Mouse (Mus musculus) gastrocnemius, adult 18-20 months (tissue): ENCODE results near the gene Tbcc. TPM values are rescaled to one million over a fixed set of nuclear protein-coding genes. Genes with fewer than 3 reads are reported as not detected.

Source experiments
- DNase-seq: peaks from one replicate; pipeline ENCODE4 v3.0.0; 2021; ENCODE audit warnings: low spot score
- total RNA-seq, 2 experiments: library from RNA; stranded (reverse); gene quantifications; 2 replicates each; pipeline ENCODE4 v1.2.3; 2021

The Tbcc gene
- total RNA-seq, 2 experiments from 2014 or later, result 7.1 to 7.4 TPM

DNA sequence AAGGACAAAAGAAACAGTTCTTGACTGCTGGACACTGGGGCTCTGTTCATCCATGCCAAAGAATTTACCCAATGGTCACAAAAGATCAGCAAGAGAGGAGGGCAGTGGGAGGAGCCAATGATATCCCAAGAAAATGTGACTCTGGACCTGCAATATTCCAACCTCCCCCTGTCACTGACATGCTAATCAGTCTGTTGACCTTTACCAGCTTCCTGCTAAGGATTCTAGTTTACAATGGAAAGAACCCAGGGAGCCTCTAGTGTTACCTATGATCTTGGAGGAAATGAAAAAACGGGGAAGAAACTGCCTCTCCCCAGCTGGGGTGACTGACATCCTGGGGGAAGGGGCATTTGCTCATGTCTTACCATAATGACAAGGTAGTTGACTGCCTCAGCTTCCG lies 10.5 kb downstream of the Tbcc start:
- DNase-seq, result no peak

DNA sequence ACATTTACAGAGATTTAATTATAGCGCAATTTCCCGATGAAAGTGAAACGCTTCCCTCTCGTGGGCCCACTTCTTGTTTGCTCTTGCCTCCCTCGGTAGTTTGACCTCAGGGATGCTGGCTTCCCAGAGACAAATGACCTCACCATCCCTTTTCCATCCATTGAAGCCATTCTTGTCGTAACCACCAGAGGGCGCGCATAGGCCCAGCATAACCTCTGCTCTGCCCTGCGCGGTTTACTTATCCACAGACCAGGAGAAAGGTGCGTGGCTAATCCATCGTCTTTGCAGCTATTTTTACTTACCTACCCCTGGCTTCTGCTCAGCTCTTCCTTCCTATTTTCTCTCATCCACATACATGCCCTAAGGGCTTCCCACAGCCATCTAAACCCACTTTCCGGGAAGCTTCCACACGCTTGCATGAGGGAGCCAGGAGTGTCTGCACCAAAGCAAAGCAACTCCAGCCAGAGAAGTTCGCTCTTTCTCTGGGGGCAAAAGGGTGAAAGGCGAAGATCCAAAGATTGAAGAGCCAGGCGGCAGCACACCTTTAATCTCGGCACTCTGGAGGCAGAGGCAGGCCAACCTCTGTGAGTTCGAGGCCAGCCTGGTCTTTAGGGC lies 13.5 kb downstream of the Tbcc start:
- DNase-seq, result peak; percentile 84

DNA sequence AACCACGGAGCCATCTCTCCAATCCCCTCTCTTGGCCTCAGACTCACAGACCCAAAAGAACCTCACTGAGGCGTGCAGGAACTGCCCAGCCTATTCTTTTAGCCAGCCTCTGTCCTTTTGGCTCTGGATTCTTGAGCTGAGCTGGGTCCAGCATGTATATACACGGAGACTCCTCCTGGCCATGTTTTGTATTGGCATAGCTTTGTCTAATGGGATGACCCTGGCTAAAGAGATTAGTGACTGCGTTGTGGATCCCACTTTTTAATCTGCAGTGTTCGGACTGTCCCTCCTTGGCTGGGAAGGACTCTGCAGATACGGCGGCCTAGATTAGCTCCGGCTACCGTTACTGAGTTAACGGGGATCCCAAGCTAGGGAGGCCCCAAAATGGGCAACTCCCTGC lies 19.7 kb downstream of the Tbcc start, which contains the start of gene Prph2:
Gene Prph2, plus strand, starts transcription at position 274 of the 400 bp plus-strand sequence.
- no peak for DNase-seq

DNA sequence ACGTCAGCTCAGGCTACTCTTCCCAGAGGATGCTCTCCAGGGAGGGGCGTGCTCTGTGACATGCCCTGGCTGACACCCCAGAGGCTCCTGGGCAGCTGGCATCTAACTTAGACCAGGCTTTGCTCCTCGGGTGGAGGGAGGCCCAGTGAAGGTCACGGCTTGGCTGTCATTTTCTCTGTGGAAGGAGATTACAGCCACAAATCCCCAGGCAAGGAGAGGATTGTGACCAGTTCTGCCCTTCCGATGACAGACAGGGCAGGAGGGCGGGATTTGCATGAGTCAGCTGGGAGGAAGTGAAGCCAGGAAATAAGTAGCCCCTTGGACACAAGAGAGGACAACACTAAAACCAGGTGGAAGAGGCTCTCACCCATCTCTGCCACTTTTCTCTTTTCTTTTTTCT lies 21.8 kb downstream of the Tbcc start:
- no peak for DNase-seq

DNA sequence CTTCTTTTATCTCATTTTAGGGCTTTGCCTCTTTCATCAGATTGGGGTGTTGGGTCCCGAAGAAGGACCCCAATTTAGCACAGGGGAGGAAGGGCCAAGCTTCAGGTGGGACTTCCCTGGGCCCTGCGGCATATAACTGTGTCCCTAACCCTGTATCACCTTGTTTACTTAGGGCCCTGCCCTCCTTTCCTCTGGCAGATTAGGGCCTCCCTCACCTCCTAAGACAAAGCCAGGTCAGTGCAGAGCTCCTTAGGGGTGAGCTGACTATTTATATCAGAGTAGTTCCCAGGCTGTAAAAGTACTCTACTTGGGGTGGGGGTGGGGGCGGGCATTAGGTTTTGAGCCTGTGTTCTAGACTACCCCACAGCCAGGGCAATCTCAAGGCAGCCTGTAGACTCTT lies 24.6 kb downstream of the Tbcc start:
- no peak for DNase-seq

DNA sequence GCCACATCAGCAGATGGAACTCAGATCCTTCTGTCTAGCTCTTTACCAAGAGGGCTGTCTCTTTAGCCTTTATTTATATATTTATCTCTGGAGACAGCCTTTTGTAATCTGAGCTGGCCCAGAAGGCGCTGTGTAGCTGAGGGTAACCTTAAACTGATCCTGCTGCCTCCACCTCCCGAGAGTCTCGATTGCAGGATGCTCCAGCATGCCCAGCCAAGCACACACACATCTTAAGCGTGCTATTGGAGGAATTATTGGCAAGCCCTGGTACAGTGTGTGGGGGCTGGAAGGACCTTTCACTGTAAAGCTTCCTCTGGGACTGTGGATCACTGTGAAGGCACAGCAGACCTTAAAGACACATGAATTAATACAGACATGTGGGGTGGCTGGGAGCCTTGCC lies 28.5 kb downstream of the Tbcc start:
- no peak for DNase-seq

DNA sequence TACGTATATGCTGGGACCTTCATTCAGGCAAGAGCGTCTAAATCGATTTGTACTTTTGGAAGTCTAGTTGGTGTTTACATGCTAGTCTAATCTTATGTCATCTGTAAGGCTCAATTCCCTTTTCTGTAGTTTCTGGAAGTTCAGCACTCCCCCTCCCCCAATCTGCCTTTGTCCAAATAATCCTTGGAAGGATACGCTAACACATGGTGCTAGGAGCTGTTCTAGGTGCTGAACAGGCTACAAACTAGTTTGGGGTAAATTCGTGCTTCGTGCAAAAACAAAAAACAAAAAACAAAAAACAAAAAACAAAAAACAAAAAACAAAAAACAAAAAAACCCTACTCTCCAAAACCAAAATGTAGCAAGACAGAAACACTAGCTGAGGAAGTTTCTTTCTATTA lies 30.4 kb downstream of the Tbcc start:
- DNase-seq, result no peak

DNA sequence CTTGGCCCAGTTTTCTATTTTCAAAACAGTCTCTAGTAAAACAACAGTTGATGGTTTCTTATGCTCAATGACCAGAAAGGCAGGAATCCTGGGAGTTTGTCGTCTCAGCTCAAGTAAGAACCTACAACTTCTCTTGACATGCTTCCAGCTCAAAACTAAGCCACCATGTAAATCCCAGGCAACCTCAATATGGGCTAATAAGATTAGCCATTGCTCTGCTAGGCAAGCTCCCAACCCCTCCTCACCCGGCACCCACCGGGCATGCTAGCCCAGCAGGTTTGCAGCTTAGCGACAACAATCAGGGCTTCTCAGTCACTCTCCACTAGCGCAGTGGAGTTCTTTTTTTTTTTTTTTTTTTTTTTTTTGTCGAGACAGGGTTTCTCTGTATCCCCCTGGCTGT lies 35.7 kb downstream of the Tbcc start:
- no peak for DNase-seq

DNA sequence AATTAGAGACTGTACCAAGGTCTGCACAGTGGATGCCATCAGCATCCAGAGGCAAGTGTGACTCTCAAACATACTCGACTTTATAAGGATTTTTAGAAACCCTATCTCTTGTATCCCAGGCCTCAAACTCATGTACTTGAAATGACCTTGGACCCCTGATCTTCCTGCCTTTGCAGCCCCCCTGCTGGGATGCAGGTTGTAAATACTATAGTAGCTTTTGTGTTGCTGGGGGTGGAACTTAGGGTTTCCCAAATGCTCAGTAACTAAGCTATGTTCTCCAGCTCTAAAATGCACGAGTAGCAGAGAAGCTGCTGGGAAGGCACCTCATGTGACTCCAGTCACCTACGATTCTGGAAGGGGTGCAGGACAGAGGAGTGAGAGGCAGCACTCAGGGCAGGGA lies 36.5 kb downstream of the Tbcc start:
- no peak for DNase-seq

DNA sequence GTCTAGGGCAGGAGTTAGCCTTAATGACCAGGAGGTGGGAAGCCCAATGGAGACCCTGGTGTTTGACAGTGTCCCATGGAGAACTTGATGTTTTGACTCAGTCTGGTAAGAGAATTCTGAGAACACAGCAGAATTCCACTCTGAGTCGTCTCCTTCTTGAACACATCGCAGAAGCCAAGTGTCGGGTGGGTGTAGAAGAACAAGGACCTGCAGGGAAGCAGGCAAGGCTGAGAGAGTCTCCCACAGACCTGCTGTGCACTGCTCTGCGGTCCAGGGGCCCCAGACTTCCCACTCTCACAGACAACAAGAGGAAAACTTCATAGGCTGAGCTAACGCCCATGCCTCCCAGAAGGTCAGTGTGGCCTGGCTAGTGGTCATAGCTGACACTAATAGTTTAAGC lies 37.3 kb downstream of the Tbcc start:
- DNase-seq, result no peak

DNA sequence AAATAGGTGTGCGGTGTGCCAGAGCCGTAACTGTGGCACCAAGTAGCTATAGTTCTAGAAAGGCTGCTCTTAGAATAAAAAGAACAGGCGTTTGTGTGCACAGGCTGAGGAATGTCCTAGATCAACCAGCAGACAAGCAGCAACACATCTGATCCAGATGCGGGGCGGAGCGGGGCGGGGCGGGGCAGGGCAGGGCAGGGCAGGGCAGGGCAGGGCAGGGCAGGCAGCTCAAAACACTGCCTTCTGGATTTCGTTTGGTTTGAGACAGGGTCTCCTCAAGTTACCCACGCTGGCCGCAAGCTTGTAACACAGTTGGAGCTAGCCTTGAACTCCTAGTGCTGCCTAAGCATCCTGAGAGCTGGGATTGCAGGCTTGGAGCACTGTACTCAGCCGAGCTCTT lies 38.8 kb downstream of the Tbcc start:
- DNase-seq, result no peak

DNA sequence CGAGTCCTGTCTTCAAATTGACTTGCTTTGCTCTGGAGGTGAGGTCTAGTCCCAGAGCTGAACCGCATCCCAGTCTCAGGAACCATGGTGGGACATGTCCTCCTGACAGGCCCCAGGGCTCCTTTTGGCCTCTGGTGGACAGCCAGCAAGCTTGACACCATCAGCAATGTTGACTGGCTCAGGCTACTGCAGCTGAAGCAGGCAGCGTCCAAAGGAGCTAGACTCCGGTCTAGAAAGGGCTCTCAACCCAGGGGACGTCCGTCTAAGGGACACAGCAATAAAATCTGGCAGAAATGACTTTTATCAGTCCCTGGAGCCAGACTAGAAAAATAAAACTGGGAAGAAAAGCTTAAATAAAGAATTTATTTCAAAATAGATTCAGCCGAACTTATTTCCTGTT lies 39.4 kb downstream of the Tbcc start:
- no peak for DNase-seq

DNA sequence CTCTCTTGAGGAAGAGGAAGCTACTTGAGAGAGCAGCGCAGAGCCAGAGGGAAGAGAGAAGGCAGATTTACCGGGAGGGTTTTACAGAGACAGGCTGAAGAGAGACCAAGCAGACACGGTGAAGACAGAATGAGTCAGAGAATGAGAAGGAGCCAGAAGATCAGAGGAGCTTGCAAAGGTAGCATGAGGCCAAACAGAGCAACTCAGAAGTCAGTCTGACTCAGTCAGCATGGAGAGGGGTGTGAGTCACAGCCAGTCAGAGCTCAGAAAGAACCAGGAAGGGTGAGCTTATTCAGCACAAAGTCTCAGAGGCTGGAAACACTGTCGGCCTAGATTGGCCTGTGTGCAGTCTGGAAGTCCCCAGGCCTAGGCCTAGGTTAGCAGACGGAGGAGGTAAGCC lies 42.5 kb downstream of the Tbcc start:
- no peak for DNase-seq

DNA sequence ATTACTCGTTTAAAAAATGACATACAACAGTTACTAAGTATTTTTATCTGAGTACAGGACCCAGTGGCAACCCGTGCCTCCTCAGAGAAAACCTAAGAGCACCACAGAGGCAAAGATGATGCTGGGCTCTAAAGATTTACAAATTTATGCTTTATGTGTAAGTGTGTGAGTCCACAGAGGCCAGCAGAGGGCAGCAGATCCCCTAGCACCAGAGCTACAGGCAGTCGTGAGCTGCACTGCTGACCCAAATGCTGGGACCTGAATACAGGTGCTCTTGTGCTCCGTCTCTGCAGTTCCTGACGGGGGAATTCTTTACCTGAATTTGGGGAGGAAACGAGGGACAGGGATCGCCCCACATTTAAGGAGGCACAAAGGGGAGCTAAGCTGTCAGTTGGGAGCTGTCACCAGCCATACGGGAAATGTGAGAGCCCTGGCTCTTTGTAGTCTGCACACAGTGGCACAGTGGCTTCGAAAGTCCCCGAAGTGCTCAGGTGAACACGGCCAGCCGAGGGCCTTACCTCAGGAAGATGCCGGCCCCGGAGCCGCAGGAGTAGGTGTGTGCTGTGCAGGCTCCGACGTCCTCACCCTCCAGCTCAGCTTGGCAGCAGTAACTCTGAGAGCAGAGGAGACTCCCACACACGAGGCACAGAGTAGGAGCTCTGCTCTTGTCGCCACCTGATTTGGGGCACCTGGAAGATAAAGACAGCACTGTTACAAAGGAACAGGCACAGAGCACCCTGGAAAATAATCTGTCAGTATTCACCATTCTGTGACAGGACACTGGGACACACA lies 43.3 kb downstream of the Tbcc start:
- peak; percentile 40 for DNase-seq

DNA sequence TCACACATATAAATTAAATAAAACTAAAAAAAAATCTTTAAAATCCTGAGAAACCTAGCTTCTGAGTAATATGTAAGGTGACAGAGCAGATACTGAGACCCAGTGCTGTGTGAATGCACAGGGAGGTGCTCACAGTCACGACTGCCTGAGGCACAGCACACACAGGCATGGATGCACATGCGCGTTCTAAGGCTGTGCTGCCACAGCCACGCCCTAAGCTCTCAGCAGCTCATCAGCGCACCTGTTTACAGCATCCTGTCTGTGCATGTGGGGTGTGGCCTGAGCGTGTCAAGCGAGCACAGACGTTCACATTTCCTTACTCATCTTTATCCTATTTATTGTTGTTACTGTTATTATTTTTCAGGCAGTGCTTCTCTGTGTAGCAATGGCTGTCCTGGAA lies 50.0 kb downstream of the Tbcc start:
- DNase-seq, result no peak

Other genes starting within 250 kb of the Tbcc start
- 10 to 100 TPM; 12.6 to 13.4 TPM for gene Klc4, start 244.7 kb upstream of the Tbcc start, total RNA-seq
- gene Mrpl2, start 244.5 kb upstream of the Tbcc start, total RNA-seq, result 100 to 1,000 TPM; 104 TPM
- gene Cul7, start 240.3 kb upstream of the Tbcc start, total RNA-seq, result 1 to 10 TPM; 3.4 to 4.1 TPM
- 10 to 100 TPM in 1 of 2 experiments, 1 to 10 TPM in 1; 8.4 to 11.8 TPM for gene Rrp36, start 216.3 kb upstream of the Tbcc start, total RNA-seq
- 10 to 100 TPM; 41.3 to 48.6 TPM for gene Mea1, start 211.9 kb upstream of the Tbcc start, total RNA-seq
- gene Klhdc3, start 209.8 kb upstream of the Tbcc start, total RNA-seq, result 10 to 100 TPM; 64.7 to 90.2 TPM
- 10 to 100 TPM; 26.4 to 28.3 TPM for gene Ppp2r5d, start 185.6 kb upstream of the Tbcc start, total RNA-seq
- 10 to 100 TPM; 13.6 to 15.0 TPM for gene Pex6, start 179.2 kb upstream of the Tbcc start, total RNA-seq
- 1 to 10 TPM; 2.2 to 3.4 TPM for gene Gnmt, start 161.5 kb upstream of the Tbcc start, total RNA-seq
- gene Cnpy3, start 138.5 kb upstream of the Tbcc start, total RNA-seq, result 1 to 10 TPM; 7.0 to 8.2 TPM
- gene Ptcra, start 127.0 kb upstream of the Tbcc start, total RNA-seq, result not detected
- gene 2310039H08Rik, start 118.0 kb upstream of the Tbcc start, total RNA-seq, result 10 to 100 TPM; 38.2 to 40.1 TPM
- gene Rpl7l1, start 108.0 kb upstream of the Tbcc start, total RNA-seq, result 10 to 100 TPM; 36.7 to 37.9 TPM
- gene Bicral, start 32.2 kb upstream of the Tbcc start, total RNA-seq, result 10 to 100 TPM in 1 of 2 experiments, 1 to 10 TPM in 1; 9.3 to 13.7 TPM
- gene Prph2, start 19.8 kb downstream of the Tbcc start, total RNA-seq, result not detected
- gene Ubr2, start 119.9 kb downstream of the Tbcc start, total RNA-seq, result 10 to 100 TPM; 57.0 to 60.7 TPM